Mouse (Mus musculus) brain, embryonic 14.5 days (tissue): ENCODE data around the gene Thbs2.

Experiments
- CTCF ChIP-seq: fragments of 200-500 bp; IDR thresholded peaks from 2 replicates; pipeline ENCODE4 v1.5.1; 2012; ENCODE audit warnings: inconsistent platforms, mild to moderate bottlenecking, moderate library complexity, borderline replicate concordance; ENCODE audit not compliant: insufficient read depth, insufficient read length; ENCODE audit errors: extremely low read depth
- POLR2A ChIP-seq: fragments of 200-500 bp; IDR thresholded peaks from 2 replicates; pipeline ENCODE4 v1.6.1; 2012; ENCODE audit warnings: mild to moderate bottlenecking, inconsistent platforms, borderline replicate concordance; ENCODE audit not compliant: poor library complexity, insufficient read depth, insufficient read length, severe bottlenecking; ENCODE audit errors: extremely low read depth

GRCm38 (mm10) chr17:14703771-14704170, 9.7 kb upstream of the Thbs2 start:
- TF ChIP-seq CTCF, result no peak
- no peak for TF ChIP-seq POLR2A
